Mouse (Mus musculus) erythroblast, embryonic 14.5 days (primary cell): Measurements from ENCODE around the gene Serpinb5.
"Not testable (repeated sequence)": the region's sequence is repeated elsewhere in the genome, so short reads cannot be mapped to it uniquely, and the experiment has no call there.

Source experiments
- GATA1 ChIP-seq: IDR thresholded peaks from 2 replicates; pipeline ENCODE4 v1.6.1; 2012; ENCODE audit warnings: low read length, inconsistent platforms, mixed read lengths
- TAL1 ChIP-seq: IDR thresholded peaks from 3 replicates; pipeline ENCODE4 v1.6.1; 2012; ENCODE audit warnings: low read length, inconsistent platforms, mixed read lengths

DNA sequence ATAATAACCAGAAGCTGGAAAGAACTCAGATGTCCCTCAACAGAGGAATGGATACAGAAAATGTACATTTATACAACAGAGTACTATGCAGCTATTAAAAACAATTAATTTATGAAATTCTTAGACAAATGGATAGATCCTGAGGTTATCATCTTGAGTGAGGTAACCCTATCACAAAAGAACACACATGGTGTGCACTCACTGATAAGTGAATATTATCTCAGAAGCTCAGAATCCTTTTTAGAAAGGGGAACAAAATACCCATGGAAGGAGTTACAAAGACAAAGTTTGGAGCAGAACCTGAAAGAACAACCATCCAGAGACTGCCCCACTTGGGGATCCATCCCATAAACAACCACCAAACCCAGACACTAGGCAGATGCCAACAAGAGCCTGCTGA is 34.2 kb downstream of the Serpinb5 start:
- not testable (repeated sequence) for TF ChIP-seq GATA1, TAL1
